Mouse (Mus musculus) kidney, adult 2 months (tissue): Measurements from ENCODE around the gene Angel2.

Experiments used
- CTCF ChIP-seq: fragments of 200-500 bp; conservative IDR thresholded peaks from 2 replicates; pipeline ENCODE4 v1.5.1; 2011; ENCODE audit warnings: low read depth, mild to moderate bottlenecking, control low read depth, low read length, moderate library complexity, mixed read lengths; ENCODE audit not compliant: insufficient read depth, insufficient read length
- POLR2A ChIP-seq: fragments of 200-500 bp; IDR thresholded peaks from one replicate; pipeline ENCODE4 v1.6.1; 2011; ENCODE audit warnings: low read depth, low read length, control low read depth

GRCm38 (mm10) chr1:190948846-190949245, 23.9 kb downstream of the Angel2 start:
- no peak for TF ChIP-seq CTCF
- TF ChIP-seq POLR2A = no peak
